Mouse (Mus musculus) hindbrain, embryonic 11.5 days (tissue): ENCODE data around the gene Tmtc2. TPM values are rescaled to one million over a fixed set of nuclear protein-coding genes. Genes with fewer than 3 reads are reported as not detected.

Source experiments
- ATAC-seq: fragments of 200-750 bp; cut with Nextera tagmentation; 2 replicates; pipeline ENCODE4 v1.8.0; 2017; ENCODE audit warnings: mild to moderate bottlenecking, moderate TSS enrichment, moderate library complexity; ENCODE audit not compliant: low FRiP score
- DNase-seq: peaks from one replicate; pipeline ENCODE4 v3.0.0-alpha.2; 2015; ENCODE audit warnings: low spot score
- H3K27ac ChIP-seq: fragments of 300-500 bp; sonication (generic); 2 replicates; pipeline ENCODE4 v1.5.1; 2014; ENCODE audit warnings: mild to moderate bottlenecking, low read depth, low read length
- H3K27me3 ChIP-seq: fragments of 300-500 bp; sonication (generic); 2 replicates; pipeline ENCODE4 v1.6.1; 2014; ENCODE audit warnings: mild to moderate bottlenecking, low read length, moderate library complexity, mixed read lengths; ENCODE audit not compliant: control insufficient read depth, insufficient read depth
- H3K36me3 ChIP-seq: fragments of 300-500 bp; sonication (generic); 2 replicates; pipeline ENCODE4 v1.6.1; 2014; ENCODE audit warnings: mild to moderate bottlenecking, low read length, moderate library complexity, mixed read lengths; ENCODE audit not compliant: control insufficient read depth, insufficient read depth
- H3K4me1 ChIP-seq: fragments of 300-500 bp; sonication (generic); replicated peaks from 2 replicates; pipeline ENCODE4 v1.6.1; 2014; ENCODE audit warnings: low read length, mixed read lengths; ENCODE audit not compliant: control insufficient read depth, insufficient read depth
- H3K4me2 ChIP-seq: fragments of 300-500 bp; sonication (generic); replicated peaks from 2 replicates; pipeline ENCODE4 v1.6.1; 2014; ENCODE audit warnings: mild to moderate bottlenecking, low read depth, low read length
- H3K4me3 ChIP-seq: fragments of 300-500 bp; sonication (generic); 2 replicates; pipeline ENCODE4 v1.5.1; 2014; ENCODE audit warnings: low read depth, low read length
- H3K9ac ChIP-seq: fragments of 300-500 bp; sonication (generic); 2 replicates; pipeline ENCODE4 v1.6.1; 2014; ENCODE audit warnings: low read depth, low read length
- H3K9me3 ChIP-seq: fragments of 300-500 bp; sonication (generic); 2 replicates; pipeline ENCODE4 v1.6.1; 2016; ENCODE audit warnings: low read length; ENCODE audit not compliant: control insufficient read depth
- WGBS: fragments of 180-500 bp; shearing (Covaris S2); extraction: QIAGEN DNeasy Blood & Tissue Kit; methylation state at CpG from one replicate; pipeline ENCODE4 v1.1.7; 2014; 5-methylcytosine and 5-hydroxymethylcytosine counted together
- polyA plus RNA-seq: library from polyadenylated mRNA; unstranded; fragments of >200 nt; fragmentation: Nextera tagmentation; extraction: Ambion mirVana; gene quantifications from 2 replicates; pipeline ENCODE4 v1.2.1, GENCODE M21; 2014

The Tmtc2 gene
- polyA plus RNA-seq, 1 experiment from 2014 or later: 9.5 TPM

DNA sequence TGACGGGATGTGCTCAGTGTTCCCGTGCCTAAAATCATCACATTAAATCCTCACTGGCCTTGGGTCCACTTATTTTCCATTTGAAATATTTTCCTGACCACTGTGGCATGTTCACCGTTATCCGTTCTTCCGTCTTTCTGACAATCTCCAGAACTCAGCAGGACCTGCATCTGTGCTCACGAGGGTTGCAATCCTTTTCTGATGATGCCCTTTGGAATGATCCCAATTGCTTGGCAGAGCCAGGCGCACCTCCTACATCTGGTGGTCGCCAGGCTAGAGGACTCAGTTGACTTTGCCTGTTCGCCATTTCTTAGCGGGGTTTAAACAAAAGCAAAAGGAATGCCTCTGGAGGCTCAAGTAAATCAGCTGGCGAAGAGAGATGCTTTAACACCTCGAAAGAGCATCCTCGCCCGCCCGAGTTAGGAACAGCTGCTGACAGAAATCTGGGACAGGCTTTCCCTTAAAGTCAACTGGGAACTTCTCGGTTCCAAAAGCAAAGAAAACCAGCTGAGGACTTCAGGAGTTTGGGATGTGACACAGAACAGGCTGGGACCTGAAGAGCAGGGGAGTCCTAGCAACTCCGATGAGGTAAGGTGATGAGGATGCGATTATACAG lies 96.5 kb downstream of the Tmtc2 start:
- no peaks in the 10 kb centered on the region; the same call in 1 of the 2 replicates for H3K27me3 ChIP-seq
- WGBS: 91% methylated on average over 18 of the region's 18 CpGs
- H3K9me3 ChIP-seq: no peaks in the 10 kb centered on the region
- no peak overlapping the region for H3K4me3 ChIP-seq
- DNase-seq (no peak), ATAC-seq (no peak)
- no peak overlapping the region for H3K9ac ChIP-seq
- no peak overlapping the region for H3K27ac ChIP-seq
- no peaks in the 10 kb centered on the region for H3K4me1 ChIP-seq
- no peak overlapping the region for H3K4me2 ChIP-seq
- no peaks in the 10 kb centered on the region for H3K36me3 ChIP-seq

GRCm38 (mm10) chr10:105474162-105474830 lies 100.0 kb downstream of the Tmtc2 start:
- no peak overlapping the region for H3K9ac ChIP-seq
- H3K4me3 ChIP-seq: no peak overlapping the region
- no peak overlapping the region for H3K27ac ChIP-seq
- no peaks in the 10 kb centered on the region for H3K4me1 ChIP-seq
- no peaks in the 10 kb centered on the region for H3K9me3 ChIP-seq
- H3K36me3 ChIP-seq: no peaks in the 10 kb centered on the region
- WGBS: 76% methylated on average over 6 of the region's 6 CpGs
- no peak overlapping the region for H3K4me2 ChIP-seq
- ATAC-seq (peak; percentile 56; the same call in 1 of the 2 replicates), DNase-seq (no peak)
- H3K27me3 ChIP-seq: no peaks in the 10 kb centered on the region

- Histone ChIP-seq H3K4me1 (no peaks in the 10 kb centered on the region), H3K27ac (no peak overlapping the region), H3K4me3 (no peak overlapping the region), H3K9me3 (no peaks in the 10 kb centered on the region), H3K4me2 (no peak overlapping the region), H3K36me3 (no peaks in the 10 kb centered on the region), H3K9ac (no peak overlapping the region), H3K27me3 (no peaks in the 10 kb centered on the region)
- ATAC-seq: peak; percentile 29; the same call in 1 of the 2 replicates
- DNase-seq: no peak
- 78% methylated on average over 4 of the region's 4 CpGs for WGBS
Observed at GRCm38 (mm10) chr10:105464378-105464777, 109.9 kb downstream of the Tmtc2 start.

DNA sequence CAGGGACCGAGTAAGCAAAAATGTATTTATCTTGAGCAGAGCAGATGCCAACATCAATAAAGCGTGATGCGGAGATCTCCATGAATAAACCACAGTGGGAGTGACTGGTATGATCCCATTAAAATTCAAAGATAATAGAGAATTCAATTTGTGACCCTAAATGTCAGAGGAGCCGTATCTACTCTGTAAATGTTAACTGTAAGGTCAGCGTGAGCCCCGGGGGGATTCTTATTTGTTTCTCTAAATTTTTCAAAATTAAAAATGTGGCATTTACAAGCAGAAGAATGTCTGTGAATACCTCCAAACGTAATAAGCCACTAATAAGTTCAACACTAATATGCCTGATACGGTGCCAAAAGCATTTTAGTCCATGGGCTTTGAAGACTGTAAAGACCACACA lies 120.8 kb downstream of the Tmtc2 start:
- Histone ChIP-seq H3K27me3 (no peaks in the 10 kb centered on the region), H3K4me1 (no peaks in the 10 kb centered on the region), H3K36me3 (no peaks in the 10 kb centered on the region), H3K4me3 (no peak overlapping the region), H3K9ac (no peak overlapping the region), H3K9me3 (no peaks in the 10 kb centered on the region), H3K27ac (no peak overlapping the region), H3K4me2 (no peak overlapping the region)
- 81% methylated on average over 8 of the region's 8 CpGs for WGBS
- peak; percentile 27; the same call in 1 of the 2 replicates for ATAC-seq
- DNase-seq: no peak

DNA sequence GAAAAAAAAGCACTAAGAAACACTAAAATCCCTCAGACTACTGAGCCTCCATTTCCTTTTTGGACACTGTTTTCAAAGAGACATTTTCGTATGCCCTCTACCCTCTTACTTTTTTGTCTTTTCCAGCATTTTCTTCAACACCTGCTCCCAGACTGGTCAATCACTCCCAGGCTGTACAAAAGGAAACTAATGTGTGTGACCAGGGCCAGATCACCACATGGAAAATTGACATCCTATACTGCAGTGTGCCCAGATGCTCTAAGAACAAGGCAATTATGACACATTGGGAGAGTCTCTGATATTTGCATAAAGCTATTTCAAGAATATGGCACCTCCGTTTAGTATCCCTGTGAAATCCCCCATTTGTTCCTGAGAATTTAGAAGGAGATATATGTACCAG lies 127.1 kb downstream of the Tmtc2 start:
- Histone ChIP-seq H3K4me2 (no peak overlapping the region), H3K4me1 (no peaks in the 10 kb centered on the region), H3K9ac (no peak overlapping the region), H3K4me3 (no peak overlapping the region), H3K27ac (no peak overlapping the region), H3K9me3 (no peaks in the 10 kb centered on the region), H3K27me3 (no peaks in the 10 kb centered on the region), H3K36me3 (no peaks in the 10 kb centered on the region)
- ATAC-seq (peak; percentile 87), DNase-seq (no peak)
- 85% methylated on average over 2 of the region's 2 CpGs for WGBS

DNA sequence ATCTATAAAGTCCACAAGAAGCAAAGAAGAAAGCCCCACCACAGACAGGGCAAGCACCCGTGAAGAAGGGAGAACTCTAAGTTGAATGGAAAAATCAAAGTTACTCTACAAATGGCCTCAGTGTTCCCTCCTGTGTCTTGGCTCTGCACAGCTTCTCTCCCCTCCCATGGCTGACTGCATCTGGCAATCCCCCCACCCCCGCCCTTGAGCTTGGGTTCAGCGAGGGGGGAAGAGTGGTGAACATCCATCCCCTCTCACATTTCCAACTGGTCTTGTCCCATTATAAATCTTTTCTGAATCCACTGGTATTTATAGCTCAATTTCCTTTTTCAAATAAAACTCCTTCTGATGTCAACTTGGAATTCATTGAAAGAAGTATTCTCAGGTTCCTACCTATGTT lies 129.9 kb downstream of the Tmtc2 start:
- Histone ChIP-seq H3K9ac (no peak overlapping the region), H3K4me3 (no peak overlapping the region), H3K4me2 (no peak overlapping the region), H3K4me1 (no peaks in the 10 kb centered on the region), H3K36me3 (no peaks in the 10 kb centered on the region), H3K27ac (no peak overlapping the region), H3K9me3 (no peaks in the 10 kb centered on the region), H3K27me3 (no peaks in the 10 kb centered on the region)
- ATAC-seq (no peak), DNase-seq (no peak)
- 75% methylated on average over 3 of the region's 3 CpGs for WGBS

DNA sequence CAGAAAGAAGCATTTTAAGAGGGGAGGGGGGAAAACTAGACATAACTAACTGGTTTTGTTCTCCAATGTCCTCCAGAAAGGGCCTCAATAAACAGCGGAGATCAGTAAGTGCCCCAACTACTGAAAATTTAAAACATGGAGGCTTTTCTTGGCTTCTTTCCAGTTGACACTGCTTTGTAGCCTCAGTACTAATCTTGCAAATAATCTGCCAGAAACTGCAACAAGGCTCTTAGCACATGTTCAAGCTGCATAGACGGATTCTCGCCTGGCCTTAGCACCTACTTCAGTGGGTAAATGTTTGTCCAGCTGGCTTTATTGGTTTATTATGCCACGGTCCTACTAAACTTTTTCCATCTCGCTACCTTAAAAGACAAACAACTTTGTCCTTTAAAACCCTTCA lies 139.4 kb downstream of the Tmtc2 start:
- no peak for DNase-seq
- no peak overlapping the region for H3K9ac ChIP-seq
- H3K27me3 ChIP-seq: no peaks in the 10 kb centered on the region
- no peak overlapping the region for H3K4me3 ChIP-seq
- H3K36me3 ChIP-seq: no peaks in the 10 kb centered on the region
- no peak for ATAC-seq
- WGBS: 76% methylated on average over 5 of the region's 5 CpGs
- no peak overlapping the region for H3K27ac ChIP-seq
- no peaks in the 10 kb centered on the region for H3K9me3 ChIP-seq
- H3K4me1 ChIP-seq: no peaks in the 10 kb centered on the region
- no peak overlapping the region for H3K4me2 ChIP-seq

GRCm38 (mm10) chr10:105430885-105431284 lies 143.4 kb downstream of the Tmtc2 start:
- no peak overlapping the region for H3K4me2 ChIP-seq
- DNase-seq (peak; percentile 21), ATAC-seq (no peak)
- no peaks in the 10 kb centered on the region for H3K27me3 ChIP-seq
- WGBS: 47% methylated on average over 3 of the region's 3 CpGs
- no peak overlapping the region for H3K4me3 ChIP-seq
- H3K4me1 ChIP-seq: no peaks in the 10 kb centered on the region
- H3K27ac ChIP-seq: no peak overlapping the region
- H3K36me3 ChIP-seq: no peaks in the 10 kb centered on the region
- no peak overlapping the region for H3K9ac ChIP-seq
- H3K9me3 ChIP-seq: no peaks in the 10 kb centered on the region

- Histone ChIP-seq H3K4me2 (no peak overlapping the region), H3K27me3 (no peaks in the 10 kb centered on the region), H3K36me3 (no peaks in the 10 kb centered on the region), H3K4me1 (no peaks in the 10 kb centered on the region), H3K4me3 (no peak overlapping the region), H3K9me3 (no peaks in the 10 kb centered on the region), H3K9ac (no peak overlapping the region), H3K27ac (no peak overlapping the region)
- DNase-seq (no peak), ATAC-seq (no peak)
- WGBS: 55% methylated on average over 5 of the region's 5 CpGs
Observed at GRCm38 (mm10) chr10:105430232-105430631, 144.0 kb downstream of the Tmtc2 start.
